Mouse (Mus musculus): ENCODE results near the gene Mbl2. TPM values are rescaled to one million over a fixed set of nuclear protein-coding genes. Genes with fewer than 3 reads are reported as not detected.
"Not testable (repeated sequence)": the region's sequence is repeated elsewhere in the genome, so short reads cannot be mapped to it uniquely, and the experiment has no call there.

Mbl2 gene
- polyA plus RNA-seq, 1 experiment from 2014 or later: not detected

- 21% methylated on average over 2 of the region's 2 CpGs for WGBS
- ATAC-seq (ENCODE audit: low read depth): no peak
- no peaks in the 10 kb centered on the region for H3K4me1 ChIP-seq (ENCODE audit: control insufficient read depth, insufficient read depth, low read length)
Observed at GRCm38 (mm10) chr19:30214026-30214425, 18.7 kb upstream of the Mbl2 start.

GRCm38 (mm10) chr19:30215736-30216135 is 17.0 kb upstream of the Mbl2 start:
- WGBS: 64% methylated on average over 2 of the region's 2 CpGs
- not testable (repeated sequence) for H3K36me3 ChIP-seq (ENCODE audit: control insufficient read depth, insufficient read depth, low read length); H3K27ac ChIP-seq (ENCODE audit: low read depth, low read length); ATAC-seq (ENCODE audit: low read depth); H3K4me3 ChIP-seq (ENCODE audit: low read depth, low read length); H3K4me1 ChIP-seq (ENCODE audit: control insufficient read depth, insufficient read depth, low read length); H3K27me3 ChIP-seq (ENCODE audit: control insufficient read depth, insufficient read depth, low read length); H3K9me3 ChIP-seq (ENCODE audit: control insufficient read depth, low read length); H3K4me2 ChIP-seq (ENCODE audit: low read depth, low read length); H3K9ac ChIP-seq (replicated peaks; ENCODE audit: low read depth, low read length)

More at GRCm38 (mm10) chr19:30214026-30214425, 18.7 kb upstream of the Mbl2 start:
- Histone ChIP-seq H3K4me3 (ENCODE audit: low read depth, low read length) (no peak overlapping the region), H3K36me3 (ENCODE audit: control insufficient read depth, insufficient read depth, low read length) (no peaks in the 10 kb centered on the region), H3K27ac (ENCODE audit: low read depth, low read length) (no peak overlapping the region), H3K4me2 (ENCODE audit: low read depth, low read length) (no peak overlapping the region), H3K27me3 (ENCODE audit: control insufficient read depth, insufficient read depth, low read length) (no peaks in the 10 kb centered on the region), H3K9ac (replicated peaks; ENCODE audit: low read depth, low read length) (no peak overlapping the region), H3K9me3 (ENCODE audit: control insufficient read depth, low read length) (no peaks in the 10 kb centered on the region)

GRCm38 (mm10) chr19:30216186-30216585 is 16.6 kb upstream of the Mbl2 start:
- WGBS: 75% methylated on average over 4 of the region's 4 CpGs
- no peak for ATAC-seq (ENCODE audit: low read depth)

DNA sequence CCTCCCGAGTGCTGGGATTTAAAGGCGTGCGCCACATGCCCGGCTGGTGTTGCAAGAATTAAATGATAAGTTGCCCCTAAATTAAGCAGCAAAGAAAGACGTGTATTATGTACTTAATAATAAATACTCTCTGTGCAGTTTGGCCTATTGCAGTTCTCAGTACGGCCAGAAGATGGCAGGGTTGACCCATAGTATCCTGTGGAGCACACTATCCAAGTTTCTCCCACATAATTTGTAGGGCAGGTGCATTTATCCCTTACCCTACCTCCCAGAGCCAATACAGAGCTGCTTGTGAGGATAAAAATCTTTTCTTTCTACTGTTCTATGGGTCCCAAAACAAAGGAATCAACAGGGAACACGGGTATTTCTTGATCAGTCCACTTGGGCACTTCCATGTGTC is 15.4 kb upstream of the Mbl2 start:
- 28% methylated on average over 7 of the region's 7 CpGs for WGBS

More at GRCm38 (mm10) chr19:30216186-30216585, 16.6 kb upstream of the Mbl2 start:
- H3K4me3 ChIP-seq (ENCODE audit: low read depth, low read length): no peak overlapping the region
- no peak overlapping the region for H3K9ac ChIP-seq (replicated peaks; ENCODE audit: low read depth, low read length)
- no peak overlapping the region for H3K27ac ChIP-seq (ENCODE audit: low read depth, low read length)
- no peaks in the 10 kb centered on the region for H3K9me3 ChIP-seq (ENCODE audit: control insufficient read depth, low read length)
- H3K36me3 ChIP-seq (ENCODE audit: control insufficient read depth, insufficient read depth, low read length): no peaks in the 10 kb centered on the region
- H3K4me2 ChIP-seq (ENCODE audit: low read depth, low read length): no peak overlapping the region
- H3K27me3 ChIP-seq (ENCODE audit: control insufficient read depth, insufficient read depth, low read length): no peaks in the 10 kb centered on the region
- H3K4me1 ChIP-seq (ENCODE audit: control insufficient read depth, insufficient read depth, low read length): no peaks in the 10 kb centered on the region

GRCm38 (mm10) chr19:30222593-30222992 is 10.1 kb upstream of the Mbl2 start:
- not testable (repeated sequence) for H3K36me3 ChIP-seq (ENCODE audit: control insufficient read depth, insufficient read depth, low read length); H3K9me3 ChIP-seq (ENCODE audit: control insufficient read depth, low read length); H3K4me3 ChIP-seq (ENCODE audit: low read depth, low read length); H3K27ac ChIP-seq (ENCODE audit: low read depth, low read length); ATAC-seq (ENCODE audit: low read depth); H3K27me3 ChIP-seq (ENCODE audit: control insufficient read depth, insufficient read depth, low read length); H3K4me1 ChIP-seq (ENCODE audit: control insufficient read depth, insufficient read depth, low read length); H3K4me2 ChIP-seq (ENCODE audit: low read depth, low read length); H3K9ac ChIP-seq (replicated peaks; ENCODE audit: low read depth, low read length)
- 93% methylated on average over 8 of the region's 8 CpGs for WGBS

More for the DNA sequence above, 15.4 kb upstream of the Mbl2 start:
- Histone ChIP-seq H3K9me3 (ENCODE audit: control insufficient read depth, low read length) (no peaks in the 10 kb centered on the region), H3K4me2 (ENCODE audit: low read depth, low read length) (no peak overlapping the region), H3K27me3 (ENCODE audit: control insufficient read depth, insufficient read depth, low read length) (no peaks in the 10 kb centered on the region), H3K4me3 (ENCODE audit: low read depth, low read length) (no peak overlapping the region), H3K9ac (replicated peaks; ENCODE audit: low read depth, low read length) (no peak overlapping the region), H3K27ac (ENCODE audit: low read depth, low read length) (no peak overlapping the region), H3K4me1 (ENCODE audit: control insufficient read depth, insufficient read depth, low read length) (no peaks in the 10 kb centered on the region), H3K36me3 (ENCODE audit: control insufficient read depth, insufficient read depth, low read length) (no peaks in the 10 kb centered on the region)
- ATAC-seq (ENCODE audit: low read depth): peak; percentile 75

DNA sequence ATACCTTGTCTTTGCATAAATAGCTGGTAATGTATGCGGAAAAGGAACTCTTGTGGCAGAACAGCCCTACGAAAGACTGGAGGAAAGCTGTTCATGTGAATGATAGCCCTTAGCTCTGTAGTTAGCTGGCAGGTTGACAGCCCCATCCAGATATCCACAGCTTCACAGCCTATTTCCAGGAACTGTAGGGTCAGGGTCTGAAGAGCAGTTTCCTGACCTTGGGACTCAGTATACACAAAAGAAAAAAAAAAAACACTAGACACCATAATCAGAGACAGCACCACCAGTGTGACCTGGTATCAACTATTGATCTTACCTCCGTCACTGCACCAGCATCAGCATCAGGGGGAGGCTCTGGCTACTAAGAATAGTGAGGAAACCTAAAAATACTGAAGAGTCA is 3.3 kb upstream of the Mbl2 start:
- H3K9me3 ChIP-seq (ENCODE audit: control insufficient read depth, low read length): no peaks in the 10 kb centered on the region
- no peaks in the 10 kb centered on the region for H3K27me3 ChIP-seq (ENCODE audit: control insufficient read depth, insufficient read depth, low read length)
- H3K4me3 ChIP-seq (ENCODE audit: low read depth, low read length): no peak overlapping the region
- no peaks in the 10 kb centered on the region for H3K36me3 ChIP-seq (ENCODE audit: control insufficient read depth, insufficient read depth, low read length)
- H3K4me2 ChIP-seq (ENCODE audit: low read depth, low read length): no peak overlapping the region
- no peak overlapping the region for H3K9ac ChIP-seq (replicated peaks; ENCODE audit: low read depth, low read length)
- H3K4me1 ChIP-seq (ENCODE audit: control insufficient read depth, insufficient read depth, low read length): no peaks in the 10 kb centered on the region
- ATAC-seq (ENCODE audit: low read depth): no peak
- 76% methylated on average over 3 of the region's 3 CpGs for WGBS
- H3K27ac ChIP-seq (ENCODE audit: low read depth, low read length): no peak overlapping the region

DNA sequence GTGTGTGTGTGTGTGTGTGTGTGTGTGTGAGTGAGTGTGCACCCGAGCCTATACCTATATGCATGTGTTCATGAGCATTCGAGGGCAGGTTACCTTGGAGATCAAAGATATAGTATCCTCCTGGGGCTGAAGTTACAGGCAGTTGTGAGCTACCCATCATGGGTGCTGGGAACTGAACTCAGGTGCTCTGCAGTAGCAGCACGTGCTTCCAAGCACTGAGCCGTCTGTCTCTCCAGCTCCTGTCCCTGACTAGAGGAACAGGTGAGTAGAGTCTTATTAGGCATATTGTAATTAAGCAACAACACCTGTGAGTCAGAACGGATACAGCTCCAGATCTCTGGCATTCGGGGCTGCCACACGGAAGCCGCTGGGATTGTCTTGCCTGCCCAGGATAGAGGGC is 1.7 kb downstream of the Mbl2 start:
- WGBS: 80% methylated on average over 8 of the region's 8 CpGs
- Histone ChIP-seq H3K9ac (replicated peaks; ENCODE audit: low read depth, low read length) (no peak overlapping the region), H3K27me3 (ENCODE audit: control insufficient read depth, insufficient read depth, low read length) (no peaks in the 10 kb centered on the region), H3K4me2 (ENCODE audit: low read depth, low read length) (no peak overlapping the region), H3K9me3 (ENCODE audit: control insufficient read depth, low read length) (no peaks in the 10 kb centered on the region), H3K4me1 (ENCODE audit: control insufficient read depth, insufficient read depth, low read length) (no peaks in the 10 kb centered on the region), H3K4me3 (ENCODE audit: low read depth, low read length) (no peak overlapping the region), H3K36me3 (ENCODE audit: control insufficient read depth, insufficient read depth, low read length) (no peaks in the 10 kb centered on the region), H3K27ac (ENCODE audit: low read depth, low read length) (no peak overlapping the region)
- ATAC-seq (ENCODE audit: low read depth): no peak

- no peak for ATAC-seq (ENCODE audit: low read depth)
- Histone ChIP-seq H3K27me3 (ENCODE audit: control insufficient read depth, insufficient read depth, low read length) (no peaks in the 10 kb centered on the region), H3K27ac (ENCODE audit: low read depth, low read length) (no peak overlapping the region), H3K4me2 (ENCODE audit: low read depth, low read length) (no peak overlapping the region), H3K4me1 (ENCODE audit: control insufficient read depth, insufficient read depth, low read length) (no peaks in the 10 kb centered on the region), H3K4me3 (ENCODE audit: low read depth, low read length) (no peak overlapping the region), H3K36me3 (ENCODE audit: control insufficient read depth, insufficient read depth, low read length) (no peaks in the 10 kb centered on the region), H3K9me3 (ENCODE audit: control insufficient read depth, low read length) (no peaks in the 10 kb centered on the region), H3K9ac (replicated peaks; ENCODE audit: low read depth, low read length) (no peak overlapping the region)
- WGBS: 21% methylated on average over 11 of the region's 11 CpGs
Observed at GRCm38 (mm10) chr19:30247359-30247758, 14.6 kb downstream of the Mbl2 start.

GRCm38 (mm10) chr19:30248822-30249221 is 16.1 kb downstream of the Mbl2 start:
- no peak overlapping the region for H3K27ac ChIP-seq (ENCODE audit: low read depth, low read length)
- no peak overlapping the region for H3K4me3 ChIP-seq (ENCODE audit: low read depth, low read length)
- WGBS: 8% methylated on average over 8 of the region's 8 CpGs
- H3K36me3 ChIP-seq (ENCODE audit: control insufficient read depth, insufficient read depth, low read length): no peaks in the 10 kb centered on the region
- no peaks in the 10 kb centered on the region for H3K9me3 ChIP-seq (ENCODE audit: control insufficient read depth, low read length)
- no peaks in the 10 kb centered on the region for H3K4me1 ChIP-seq (ENCODE audit: control insufficient read depth, insufficient read depth, low read length)
- H3K4me2 ChIP-seq (ENCODE audit: low read depth, low read length): no peak overlapping the region
- H3K27me3 ChIP-seq (ENCODE audit: control insufficient read depth, insufficient read depth, low read length): no peaks in the 10 kb centered on the region
- no peak for ATAC-seq (ENCODE audit: low read depth)
- no peak overlapping the region for H3K9ac ChIP-seq (replicated peaks; ENCODE audit: low read depth, low read length)

GRCm38 (mm10) chr19:30252253-30252652 is 19.5 kb downstream of the Mbl2 start:
- ATAC-seq (ENCODE audit: low read depth): no peak
- no peak overlapping the region for H3K4me3 ChIP-seq (ENCODE audit: low read depth, low read length)
- 70% methylated on average over 2 of the region's 2 CpGs for WGBS

More at GRCm38 (mm10) chr19:30252253-30252652, 19.5 kb downstream of the Mbl2 start:
- Histone ChIP-seq H3K27ac (ENCODE audit: low read depth, low read length) (no peak overlapping the region), H3K9me3 (ENCODE audit: control insufficient read depth, low read length) (no peaks in the 10 kb centered on the region), H3K9ac (replicated peaks; ENCODE audit: low read depth, low read length) (no peak overlapping the region), H3K4me2 (ENCODE audit: low read depth, low read length) (no peak overlapping the region), H3K27me3 (ENCODE audit: control insufficient read depth, insufficient read depth, low read length) (no peaks in the 10 kb centered on the region), H3K4me1 (ENCODE audit: control insufficient read depth, insufficient read depth, low read length) (no peaks in the 10 kb centered on the region), H3K36me3 (ENCODE audit: control insufficient read depth, insufficient read depth, low read length) (no peaks in the 10 kb centered on the region)

All from neural tube, embryonic 14.5 days (tissue).